Mouse (Mus musculus) left cerebral cortex, postnatal 25 days (tissue): ENCODE data around the gene Gpnmb. TPM values are rescaled to one million over a fixed set of nuclear protein-coding genes. Genes with fewer than 3 reads are reported as not detected.

Source experiments
- total RNA-seq, 2 experiments: library from RNA; stranded (reverse); gene quantifications; 2 replicates each; pipeline ENCODE4 v1.2.3; 2021

Gpnmb gene
- total RNA-seq, 2 experiments from 2014 or later: 1.3 to 1.7 TPM

Other genes with a start within 250 kb of the Gpnmb start
- gene Tmem176a, start 195.6 kb upstream of the Gpnmb start, total RNA-seq: 10 to 100 TPM; 30.2 to 34.9 TPM
- gene Tmem176b, start 195.1 kb upstream of the Gpnmb start, total RNA-seq: 10 to 100 TPM; 53.7 to 57.9 TPM
- not detected for gene Aoc1, start 163.7 kb upstream of the Gpnmb start, total RNA-seq
- not detected for gene 1600015I10Rik, start 106.7 kb upstream of the Gpnmb start, total RNA-seq
- not detected for gene Doxl2, start 61.6 kb upstream of the Gpnmb start, total RNA-seq
- gene Svs1, start 49.7 kb upstream of the Gpnmb start, total RNA-seq: not detected
- gene Malsu1, start 37.2 kb downstream of the Gpnmb start, total RNA-seq: 10 to 100 TPM; 26.1 to 27.3 TPM
- under 1 TPM in 1 of 2 experiments, not detected in 1; 0.16 TPM for gene Igf2bp3, start 178.4 kb downstream of the Gpnmb start, total RNA-seq
- gene Tra2a, start 227.5 kb downstream of the Gpnmb start, total RNA-seq: 10 to 100 TPM; 74.1 to 80.5 TPM